Mouse (Mus musculus) thymus, adult 2 months (tissue): Measurements from ENCODE around the gene Palmd.

Source experiments
- CTCF ChIP-seq: fragments of 200-500 bp; IDR thresholded peaks from 2 replicates; pipeline ENCODE4 v1.5.1; 2012; ENCODE audit warnings: mild to moderate bottlenecking, control low read depth, low read length, moderate library complexity, borderline replicate concordance; ENCODE audit not compliant: control insufficient read depth, poor library complexity, insufficient read depth; ENCODE audit errors: extremely low read depth
- POLR2A ChIP-seq: fragments of 200-500 bp; IDR thresholded peaks from 2 replicates; pipeline ENCODE4 v1.6.1; 2012; ENCODE audit warnings: mild to moderate bottlenecking, low read length, control low read depth, moderate library complexity; ENCODE audit not compliant: control insufficient read depth, poor library complexity, insufficient read depth; ENCODE audit errors: extremely low read depth

DNA sequence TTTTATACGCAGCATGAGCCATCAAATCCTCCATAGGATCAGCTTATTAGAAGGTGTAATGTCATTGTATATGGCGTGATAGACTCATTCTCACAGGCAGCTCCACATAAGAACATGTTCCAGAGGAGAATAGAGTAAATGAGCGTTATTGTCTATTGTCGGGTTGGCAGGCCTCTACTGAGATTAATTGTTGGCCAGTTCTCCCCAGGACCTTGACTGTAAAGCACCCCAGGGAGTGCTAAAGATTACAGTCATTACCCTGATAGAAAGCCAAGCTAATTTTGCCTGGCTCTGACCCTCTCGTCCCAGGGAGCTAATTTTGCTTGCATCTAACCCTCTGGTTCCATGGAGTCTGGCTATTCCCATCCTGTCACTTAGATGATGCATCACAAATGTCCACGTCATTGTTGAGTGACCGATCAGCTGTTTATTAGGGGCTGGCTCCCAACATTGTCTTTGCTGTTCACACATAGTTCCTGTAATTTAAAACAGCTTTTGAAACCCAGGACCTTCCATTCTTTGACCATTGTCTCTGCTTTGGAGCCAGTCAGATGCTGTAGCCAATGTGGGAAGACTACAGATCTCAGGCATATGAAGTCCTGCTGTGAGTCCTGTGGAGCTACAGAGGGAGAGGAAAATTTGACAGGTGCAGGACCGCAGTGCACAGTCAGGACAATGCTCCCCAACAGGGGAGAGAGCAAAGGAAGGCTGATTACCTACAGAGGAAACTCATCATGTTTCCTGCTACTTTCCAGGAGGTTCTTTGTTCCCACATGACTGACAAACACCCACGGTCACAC is 33.1 kb upstream of the Palmd start:
- TF ChIP-seq CTCF (no peak), POLR2A (no peak)
